Mouse (Mus musculus): ENCODE measurements around the gene Elp4. TPM values are rescaled to one million over a fixed set of nuclear protein-coding genes. Genes with fewer than 3 reads are reported as not detected.

Gene Elp4
- total and polyA plus RNA-seq, 3 experiments, result 15.8 to 16.0 TPM; not detected in 1

DNA sequence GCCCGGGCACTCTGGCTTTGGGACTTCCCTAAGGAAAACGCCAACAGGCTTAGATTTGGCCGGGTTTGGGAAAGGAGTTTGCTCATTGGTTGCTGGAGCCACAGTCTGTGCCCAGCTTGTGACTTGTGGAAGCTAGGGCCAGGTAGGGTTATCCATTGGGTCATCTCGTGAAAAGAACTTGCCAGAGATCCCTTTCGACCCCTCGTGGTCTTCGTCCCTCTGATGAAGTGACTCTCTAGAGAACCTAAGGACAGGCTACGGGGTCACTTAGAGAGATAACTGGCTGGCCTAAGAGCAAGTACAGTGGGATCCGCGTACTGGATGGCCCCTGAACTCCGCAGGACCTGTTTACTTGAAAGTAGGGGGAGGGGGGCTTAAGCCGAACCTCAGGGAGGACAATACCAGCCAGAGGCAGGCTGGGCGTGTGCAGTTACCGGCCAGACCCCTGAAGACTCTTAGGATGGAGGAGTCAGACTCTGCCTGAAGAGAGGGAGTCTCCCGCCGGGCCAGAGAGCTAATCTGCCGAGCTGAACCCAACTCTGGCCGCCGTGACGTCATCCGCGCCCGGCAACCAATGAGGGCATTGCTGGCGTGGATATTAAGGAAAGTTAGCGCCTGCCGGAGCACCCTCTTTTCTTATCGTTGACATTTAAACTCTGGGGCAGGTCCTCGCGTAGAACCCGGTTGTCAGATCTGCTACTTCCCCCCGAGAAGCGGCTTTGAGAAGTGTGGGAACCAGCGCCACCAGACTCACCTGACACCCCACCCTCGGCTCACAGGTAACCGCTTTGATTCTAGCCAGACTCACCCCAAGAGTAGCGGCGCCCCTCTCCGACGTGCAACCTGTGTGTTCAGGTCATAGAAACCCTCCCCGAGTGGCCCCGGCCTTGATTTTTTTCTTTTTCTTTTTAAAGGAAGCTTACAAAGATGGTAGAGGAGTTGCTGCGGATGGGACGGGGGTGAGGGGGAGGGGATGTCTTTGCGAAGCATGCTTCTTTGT is 235.8 kb downstream of the Elp4 start, which contains the start of gene Pax6:
TSS of gene Pax6 (plus strand) at position 630 of the 1,000 bp plus-strand sequence.
- no peak for DNase-seq (ENCODE audit: low read depth, low spot score)
- no peaks in the 10 kb centered on the region for H3K9me3 ChIP-seq (replicated peaks; ENCODE audit: insufficient read depth, low read length)
- no peak for TF ChIP-seq BHLHE40 (IDR thresholded peaks at IDR 0.05; ENCODE audit: borderline replicate concordance, low read depth, low read length)
- no peak for TF ChIP-seq POLR2AphosphoS2 (IDR thresholded peaks at IDR 0.05; ENCODE audit: low read length)
- no peak within 1 kb of the TSS for H3K9ac ChIP-seq (ENCODE audit: control insufficient read depth, low read depth, low read length, poor library complexity, severe bottlenecking)
- H3K36me3 ChIP-seq (ENCODE audit: control insufficient read depth in 1 of 2, insufficient read depth in 2 of 2, low read length in 2 of 2), result no peaks in the 10 kb centered on the region
- no peaks in the 10 kb centered on the region for H3K79me2 ChIP-seq (ENCODE audit: control insufficient read depth, insufficient read depth, low read length, poor library complexity)
- H3K27ac ChIP-seq (ENCODE audit: control insufficient read depth, low read depth, low read length), result no peak within 1 kb of the TSS
- no peaks in the 10 kb centered on the region for H3K4me1 ChIP-seq (ENCODE audit: control insufficient read depth in 1 of 2, insufficient read depth in 2 of 2, low read length in 2 of 2)
- H3K27me3 ChIP-seq (ENCODE audit: control insufficient read depth in 1 of 2, insufficient read depth in 2 of 2, low read length in 2 of 2), result no peaks in the 10 kb centered on the region; a peak in 2 of 4 replicates
- H3K4me3 ChIP-seq (ENCODE audit: control insufficient read depth in 1 of 2, insufficient read depth in 1 of 2, low read depth in 2 of 2, low read length in 2 of 2), result no peak within 1 kb of the TSS

GRCm38 (mm10) chr2:105667626-105667950 is 236.8 kb downstream of the Elp4 start:
- no peak overlapping the region for H3K27ac ChIP-seq (ENCODE audit: control insufficient read depth, low read depth, low read length)
- no peak for DNase-seq (ENCODE audit: low read depth, low spot score)
- TF ChIP-seq MYC (IDR thresholded peaks at IDR 0.05; ENCODE audit: low read depth, low read length) (no peak), MAZ (IDR thresholded peaks at IDR 0.05; ENCODE audit: low read depth, low read length) (no peak), ELF1 (IDR thresholded peaks at IDR 0.05; ENCODE audit: low read depth, low read length) (no peak), E2F4 (IDR thresholded peaks at IDR 0.05; ENCODE audit: borderline replicate concordance, low read depth, low read length) (no peak), TCF12 (IDR thresholded peaks at IDR 0.05; ENCODE audit: low read depth, low read length) (no peak), HCFC1 (IDR thresholded peaks at IDR 0.05; ENCODE audit: low read depth, low read length) (no peak), NRF1 (IDR thresholded peaks at IDR 0.05; ENCODE audit: insufficient read depth, low read depth, low read length, poor library complexity, severe bottlenecking) (no peak), MYB (IDR thresholded peaks at IDR 0.05; ENCODE audit: low read depth, low read length) (no peak), NELFE (IDR thresholded peaks at IDR 0.05; ENCODE audit: low read depth, low read length) (no peak), MXI1 (IDR thresholded peaks at IDR 0.05; ENCODE audit: low read depth, low read length) (no peak), ETS1 (IDR thresholded peaks at IDR 0.05; ENCODE audit: low read depth, low read length) (no peak), KAT2A (conservative IDR thresholded peaks at IDR 0.05; ENCODE audit: low read depth, low read length) (no peak), GABPA (IDR thresholded peaks at IDR 0.05; ENCODE audit: low read depth, low read length) (no peak)
- H3K27me3 ChIP-seq (ENCODE audit: control insufficient read depth in 1 of 2, insufficient read depth in 2 of 2, low read length in 2 of 2), result no peaks in the 10 kb centered on the region; a peak in 2 of 4 replicates
- no peak overlapping the region for H3K9ac ChIP-seq (ENCODE audit: control insufficient read depth, low read depth, low read length, poor library complexity, severe bottlenecking)
- H3K4me3 ChIP-seq (ENCODE audit: control insufficient read depth in 1 of 2, insufficient read depth in 1 of 2, low read depth in 2 of 2, low read length in 2 of 2), result no peak overlapping the region
- H3K79me2 ChIP-seq (ENCODE audit: control insufficient read depth, insufficient read depth, low read length, poor library complexity), result no peaks in the 10 kb centered on the region
- H3K9me3 ChIP-seq (replicated peaks; ENCODE audit: insufficient read depth, low read length), result no peaks in the 10 kb centered on the region
- H3K36me3 ChIP-seq (ENCODE audit: control insufficient read depth in 1 of 2, insufficient read depth in 2 of 2, low read length in 2 of 2), result no peaks in the 10 kb centered on the region
- no peaks in the 10 kb centered on the region for H3K4me1 ChIP-seq (ENCODE audit: control insufficient read depth in 1 of 2, insufficient read depth in 2 of 2, low read length in 2 of 2)

Data from MEL (cell line).